Mouse (Mus musculus) limb, embryonic 11.5 days (tissue): ENCODE measurements around the gene Ilkap. TPM values are rescaled to one million over a fixed set of nuclear protein-coding genes. Genes with fewer than 3 reads are reported as not detected.
A peak's percentile ranks its signal among the peaks of the same experiment; 100 is the strongest.

Experiments used
- ATAC-seq: fragments of 200-750 bp; cut with Nextera tagmentation; 2 replicates; pipeline ENCODE4 v1.8.0; 2017; ENCODE audit warnings: low read depth; ENCODE audit not compliant: insufficient number of reproducible peaks, low FRiP score, low TSS enrichment
- DNase-seq: peaks from one replicate; pipeline ENCODE4 v3.0.0-alpha.2; 2015; ENCODE audit warnings: low spot score
- H3K27ac ChIP-seq: fragments of 300-500 bp; sonication (generic); replicated peaks from 2 replicates; pipeline ENCODE4 v1.5.1; 2014; ENCODE audit warnings: low read depth, mild to moderate bottlenecking, low read length
- H3K27me3 ChIP-seq: fragments of 300-500 bp; sonication (generic); 2 replicates; pipeline ENCODE4 v1.6.1; 2014; ENCODE audit warnings: mild to moderate bottlenecking, low read length, mixed read lengths; ENCODE audit not compliant: control insufficient read depth, insufficient read depth
- H3K36me3 ChIP-seq: fragments of 300-500 bp; sonication (generic); 2 replicates; pipeline ENCODE4 v1.6.1; 2014; ENCODE audit warnings: mild to moderate bottlenecking, low read length, moderate library complexity, mixed read lengths; ENCODE audit not compliant: control insufficient read depth, insufficient read depth
- H3K4me1 ChIP-seq: fragments of 300-500 bp; sonication (generic); 2 replicates; pipeline ENCODE4 v1.6.1; 2014; ENCODE audit warnings: low read length, mixed read lengths; ENCODE audit not compliant: control insufficient read depth, insufficient read depth
- H3K4me2 ChIP-seq: fragments of 300-500 bp; sonication (generic); 2 replicates; pipeline ENCODE4 v1.6.1; 2014; ENCODE audit warnings: low read depth, mild to moderate bottlenecking, moderate library complexity; ENCODE audit not compliant: severe bottlenecking
- H3K4me3 ChIP-seq: fragments of 300-500 bp; sonication (generic); 2 replicates; pipeline ENCODE4 v1.5.1; 2014; ENCODE audit warnings: low read depth, low read length
- H3K9ac ChIP-seq: fragments of 300-500 bp; sonication (generic); 2 replicates; pipeline ENCODE4 v1.6.1; 2014; ENCODE audit warnings: mild to moderate bottlenecking, low read length
- H3K9me3 ChIP-seq: fragments of 300-500 bp; sonication (generic); 2 replicates; pipeline ENCODE4 v1.6.1; 2016; ENCODE audit warnings: low read length; ENCODE audit not compliant: control insufficient read depth
- WGBS: fragments of 180-500 bp; shearing (Covaris S2); extraction: QIAGEN DNeasy Blood & Tissue Kit; methylation state at CpG from one replicate; pipeline ENCODE4 v1.1.7; 2014; 5-methylcytosine and 5-hydroxymethylcytosine counted together
- polyA plus RNA-seq: library from polyadenylated mRNA; unstranded; fragments of >200 nt; fragmentation: Nextera tagmentation; extraction: Ambion mirVana; gene quantifications from 2 replicates; pipeline ENCODE4 v1.2.1, GENCODE M21; 2014

Ilkap gene
- polyA plus RNA-seq, 1 experiment from 2014 or later, result 189 TPM

GRCm38 (mm10) chr1:91420601-91421065 lies 22.0 kb upstream of the Ilkap start:
- DNase-seq, result no peak
- H3K9me3 ChIP-seq, result no peaks in the 10 kb centered on the region
- H3K27ac ChIP-seq, result no peak overlapping the region
- H3K27me3 ChIP-seq, result no peaks in the 10 kb centered on the region
- no peaks in the 10 kb centered on the region for H3K36me3 ChIP-seq
- no peak overlapping the region for H3K9ac ChIP-seq
- no peak for ATAC-seq
- WGBS, result 86% methylated on average over 8 of the region's 8 CpGs
- H3K4me1 ChIP-seq, result 0 out of 2 replicates have a peak, but pooled peaks cover 3% of the 10 kb centered on the region
- no peak overlapping the region for H3K4me2 ChIP-seq
- no peak overlapping the region for H3K4me3 ChIP-seq

- H3K27ac ChIP-seq, result no peak overlapping the region
- DNase-seq, result no peak
- no peaks in the 10 kb centered on the region for H3K36me3 ChIP-seq
- no peaks in the 10 kb centered on the region for H3K9me3 ChIP-seq
- H3K9ac ChIP-seq, result no peak overlapping the region
- H3K4me2 ChIP-seq, result no peak overlapping the region
- no peak overlapping the region for H3K4me3 ChIP-seq
- peaks cover 8% of the 10 kb centered on the region for H3K4me1 ChIP-seq
- H3K27me3 ChIP-seq, result no peaks in the 10 kb centered on the region
- no peak for ATAC-seq
- WGBS, result 69% methylated on average over 10 of the region's 10 CpGs
Observed at GRCm38 (mm10) chr1:91419862-91420600, 21.4 kb upstream of the Ilkap start.

GRCm38 (mm10) chr1:91417991-91418390 lies 19.4 kb upstream of the Ilkap start:
- Histone ChIP-seq H3K4me3 (no peak overlapping the region), H3K27ac (no peak overlapping the region), H3K27me3 (no peaks in the 10 kb centered on the region), H3K4me1 (peaks cover 13% of the 10 kb centered on the region), H3K9me3 (no peaks in the 10 kb centered on the region), H3K4me2 (no peak overlapping the region), H3K36me3 (no peaks in the 10 kb centered on the region), H3K9ac (no peak overlapping the region)
- DNase-seq (no peak), ATAC-seq (no peak)
- WGBS, result 62% methylated on average over 1 of the region's 1 CpGs

- peak overlapping the region; percentile 95; the same call in 1 of the 2 replicates for H3K27ac ChIP-seq
- H3K9ac ChIP-seq, result peak overlapping the region; percentile 75
- H3K4me2 ChIP-seq, result no peak overlapping the region
- no peaks in the 10 kb centered on the region for H3K9me3 ChIP-seq
- H3K27me3 ChIP-seq, result no peaks in the 10 kb centered on the region
- ATAC-seq (no peak), DNase-seq (peak; percentile 41)
- peaks cover 24% of the 10 kb centered on the region for H3K4me1 ChIP-seq
- WGBS, result 74% methylated on average over 5 of the region's 5 CpGs
- H3K36me3 ChIP-seq, result peaks cover 2% of the 10 kb centered on the region; the same call in 1 of the 2 replicates
- H3K4me3 ChIP-seq, result no peak overlapping the region
Observed at GRCm38 (mm10) chr1:91415311-91415710, 16.7 kb upstream of the Ilkap start.

- Histone ChIP-seq H3K27ac (peak overlapping the region; percentile 95), H3K9me3 (no peaks in the 10 kb centered on the region), H3K4me3 (no peak overlapping the region), H3K4me2 (peak overlapping the region; percentile 99), H3K9ac (peak overlapping the region; percentile 75), H3K27me3 (no peaks in the 10 kb centered on the region), H3K36me3 (peaks cover 2% of the 10 kb centered on the region; the same call in 1 of the 2 replicates), H3K4me1 (peaks cover 24% of the 10 kb centered on the region)
- no peak for ATAC-seq
- DNase-seq, result no peak
- WGBS, result 34% methylated on average over 4 of the region's 4 CpGs
Observed at GRCm38 (mm10) chr1:91414903-91415302, 16.3 kb upstream of the Ilkap start.

GRCm38 (mm10) chr1:91413898-91414594 lies 15.4 kb upstream of the Ilkap start, which contains the start of gene Hes6:
Hes6 (minus strand) TSS chr1:91414038.
- Histone ChIP-seq H3K4me2 (peak within 1 kb of the TSS; percentile 99), H3K9ac (peak within 1 kb of the TSS; percentile 85), H3K4me1 (peaks cover 24% of the 10 kb centered on the region), H3K27me3 (no peaks in the 10 kb centered on the region), H3K4me3 (peak within 1 kb of the TSS; percentile 73), H3K9me3 (no peaks in the 10 kb centered on the region), H3K36me3 (peaks cover 2% of the 10 kb centered on the region; the same call in 1 of the 2 replicates), H3K27ac (peak within 1 kb of the TSS; percentile 95)
- DNase-seq, result peak; percentile 88
- ATAC-seq, result peak; percentile 59
- WGBS, result under 1% methylated on average over 34 of the region's 39 CpGs

GRCm38 (mm10) chr1:91413536-91413897 lies 14.9 kb upstream of the Ilkap start:
- Histone ChIP-seq H3K9ac (peak overlapping the region; percentile 75), H3K27ac (peak overlapping the region; percentile 95), H3K4me1 (peaks cover 24% of the 10 kb centered on the region), H3K4me2 (peak overlapping the region; percentile 99), H3K36me3 (peaks cover 2% of the 10 kb centered on the region; the same call in 1 of the 2 replicates), H3K9me3 (no peaks in the 10 kb centered on the region), H3K27me3 (no peaks in the 10 kb centered on the region), H3K4me3 (peak overlapping the region; percentile 73)
- DNase-seq, result no peak
- ATAC-seq, result no peak; the same call in 1 of the 2 replicates
- WGBS, result under 1% methylated on average over 14 of the region's 14 CpGs

- Histone ChIP-seq H3K36me3 (peaks cover 2% of the 10 kb centered on the region; the same call in 1 of the 2 replicates), H3K27me3 (no peaks in the 10 kb centered on the region), H3K9ac (peak overlapping the region; percentile 85), H3K9me3 (no peaks in the 10 kb centered on the region), H3K4me3 (peak overlapping the region; percentile 73), H3K4me1 (peaks cover 24% of the 10 kb centered on the region), H3K27ac (peak overlapping the region; percentile 95), H3K4me2 (peak overlapping the region; percentile 99)
- WGBS, result under 1% methylated on average over 34 of the region's 34 CpGs
- DNase-seq (peak; percentile 96), ATAC-seq (peak; percentile 92)
Observed at GRCm38 (mm10) chr1:91413030-91413506, 14.5 kb upstream of the Ilkap start.
